Mouse (Mus musculus) frontal cortex, adult 2 months (tissue): ENCODE results near the gene Foxp1. TPM values are rescaled to one million over a fixed set of nuclear protein-coding genes. Genes with fewer than 3 reads are reported as not detected.

Experiments
- DNase-seq, 2 experiments: peaks; one replicate each; pipeline ENCODE4 v3.0.0; 2022; ENCODE audit warnings: low spot score in 1 of 2; ENCODE audit errors: extremely low spot score in 1 of 2
- polyA plus RNA-seq: library from polyadenylated mRNA; depleted of rRNA; stranded (reverse); fragments of >200 nt; gene quantifications from 2 replicates; pipeline ENCODE4 v1.2.3, GENCODE M21; 2012

Foxp1 gene
- polyA plus RNA-seq, 1 experiment, result 49.5 TPM

GRCm38 (mm10) chr6:99107674-99108073, 414.8 kb downstream of the Foxp1 start:
- no peak for DNase-seq

DNA sequence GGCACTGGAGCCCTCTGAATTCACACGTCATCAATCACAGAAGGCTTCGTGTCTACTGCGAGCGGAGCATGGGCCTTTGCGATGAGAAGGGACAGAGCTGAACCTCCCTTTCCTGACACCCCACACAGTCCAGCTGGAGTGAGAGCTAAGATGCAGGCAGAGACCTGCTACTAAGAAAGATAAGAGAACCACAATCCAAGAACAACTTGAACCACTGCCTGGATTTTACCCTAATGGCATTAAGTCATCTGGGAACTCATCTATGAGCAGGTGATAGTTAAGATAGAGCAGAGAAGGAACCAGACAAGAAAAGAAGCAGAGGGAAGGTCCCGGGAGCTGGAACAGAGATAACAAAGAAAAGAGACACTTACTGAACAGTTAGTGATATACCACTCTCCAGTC, 415.4 kb downstream of the Foxp1 start:
- no peak for DNase-seq

DNA sequence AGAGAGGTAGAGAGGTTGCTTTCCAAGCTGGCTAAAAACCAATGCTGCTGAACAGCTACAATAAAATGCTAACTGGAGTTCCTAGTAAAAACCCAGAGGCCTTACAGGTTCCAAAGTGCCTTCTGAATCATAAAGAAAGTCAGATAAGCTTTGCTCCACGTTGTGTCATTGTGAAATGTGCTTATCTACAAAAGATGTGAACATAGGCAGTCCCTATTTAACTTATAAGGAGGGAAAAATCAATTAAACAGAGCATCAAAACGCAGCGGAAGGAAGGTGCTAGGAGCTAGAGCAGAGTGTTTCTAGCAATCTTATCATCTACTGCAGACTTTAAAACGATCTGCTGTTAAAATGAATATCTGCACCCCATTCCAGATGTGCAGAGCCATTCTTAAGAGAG, 416.5 kb downstream of the Foxp1 start:
- no peak for DNase-seq

GRCm38 (mm10) chr6:99104446-99104845, 418.1 kb downstream of the Foxp1 start:
- no peak for DNase-seq

DNA sequence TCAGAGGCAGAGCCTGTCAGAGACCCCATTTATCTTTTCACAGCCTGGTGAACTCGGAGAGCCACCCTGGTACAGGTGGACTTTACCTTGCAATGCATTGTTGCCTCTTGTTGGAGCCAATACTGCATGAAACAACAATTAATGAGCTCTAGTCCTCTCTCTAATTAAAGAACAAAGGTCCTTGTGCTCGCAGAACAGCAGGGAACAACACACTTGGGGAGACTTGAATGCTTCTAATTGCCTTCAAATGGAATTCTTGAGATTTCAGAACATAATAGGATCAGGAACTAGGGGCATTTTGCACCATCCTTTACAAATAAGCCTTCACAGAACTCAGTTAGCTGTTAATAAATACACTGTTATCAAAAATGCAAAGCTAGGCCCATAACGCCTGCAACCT, 418.6 kb downstream of the Foxp1 start:
- no peak for DNase-seq

- DNase-seq, result no peak
Observed at GRCm38 (mm10) chr6:99101489-99101908, 421.0 kb downstream of the Foxp1 start.

DNA sequence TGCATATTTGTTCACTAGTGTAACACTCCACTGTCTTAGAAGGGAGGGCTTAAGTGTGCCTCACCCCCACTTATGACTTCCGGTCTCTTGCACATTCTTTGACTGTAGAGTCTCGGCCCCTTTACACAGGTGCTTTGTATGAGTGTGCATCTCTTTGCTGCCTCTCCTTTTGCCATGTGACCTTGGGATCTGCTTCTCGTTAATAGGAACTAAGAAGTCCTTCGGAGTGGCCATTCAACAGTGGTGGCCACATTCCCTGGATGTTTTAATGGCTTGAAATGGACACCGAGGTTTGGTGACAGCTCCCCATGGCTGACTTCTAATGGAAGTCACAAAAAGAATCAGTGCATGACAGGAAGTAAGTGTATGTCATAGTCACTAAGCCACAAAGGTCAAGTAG, 422.2 kb downstream of the Foxp1 start:
- no peak for DNase-seq

DNA sequence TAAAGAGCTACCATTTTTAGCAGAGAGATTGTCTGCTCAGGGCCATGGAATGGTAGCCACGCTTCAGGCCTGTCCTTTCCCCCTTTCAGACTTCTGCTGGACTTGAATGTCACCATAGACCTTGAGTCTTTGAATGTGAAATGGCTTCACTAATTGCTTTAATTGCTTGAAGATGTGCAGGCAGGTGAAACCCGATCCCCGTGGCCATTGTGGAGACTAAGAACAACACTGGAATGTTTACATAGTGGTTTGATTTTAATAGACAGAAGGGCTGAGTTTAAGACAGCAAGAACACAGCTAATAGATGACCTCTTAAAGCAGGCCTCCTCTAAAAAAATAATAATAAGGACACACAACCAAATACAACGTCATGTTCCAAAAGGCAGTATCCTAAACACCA, 422.7 kb downstream of the Foxp1 start:
- no peak for DNase-seq

DNA sequence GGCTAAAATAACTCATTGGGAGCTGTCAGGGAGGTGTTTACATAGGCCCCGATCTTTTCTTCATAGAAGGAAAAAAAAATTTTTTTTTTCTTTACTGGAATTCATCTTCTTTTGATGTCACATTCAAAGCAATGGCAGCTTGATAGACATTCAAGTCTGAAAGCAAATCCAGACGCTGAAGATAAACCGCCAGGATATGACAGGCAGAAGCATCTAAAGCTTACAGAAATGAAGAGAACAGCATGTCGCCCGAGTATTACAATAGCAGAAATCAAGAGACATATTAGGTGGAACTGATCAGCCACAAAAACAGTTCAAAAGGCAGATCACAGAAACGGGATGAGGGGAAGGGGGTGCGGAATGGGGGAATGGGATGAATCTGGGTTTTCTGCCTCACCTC, 425.3 kb downstream of the Foxp1 start:
- DNase-seq, result no peak

- DNase-seq, result no peak
Observed at GRCm38 (mm10) chr6:99096776-99097166, 425.8 kb downstream of the Foxp1 start.

DNA sequence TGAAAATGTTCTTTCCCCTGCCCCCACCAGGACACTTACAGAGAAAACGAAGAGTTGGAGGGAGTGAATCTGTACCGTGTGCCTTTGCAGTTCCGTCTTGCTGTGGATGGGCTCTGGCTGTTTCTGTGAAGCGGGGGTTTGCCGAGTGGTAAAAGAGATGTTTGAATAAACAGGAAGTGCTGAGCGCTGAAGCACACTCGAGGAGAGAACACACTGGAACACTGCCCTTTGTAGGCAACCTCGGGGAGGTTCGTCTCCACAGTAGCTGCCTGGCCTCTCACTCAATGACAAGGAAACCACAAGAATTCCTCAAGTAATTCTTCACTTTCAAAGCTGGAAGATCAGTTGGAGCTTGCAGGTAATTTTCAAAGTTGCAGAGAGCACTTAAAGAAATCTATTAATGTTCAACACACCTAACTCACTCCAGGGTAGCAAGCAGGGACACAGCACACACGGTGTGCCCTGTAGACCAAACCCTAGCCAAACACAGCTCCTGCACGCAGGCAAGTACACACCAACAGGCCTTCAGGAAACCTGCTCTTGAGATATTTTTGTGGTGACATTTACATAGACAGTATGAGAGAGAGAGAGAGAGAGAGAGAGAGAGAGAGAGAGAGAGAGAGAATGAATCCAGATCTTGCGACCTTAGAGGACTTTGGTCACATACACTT, 426.3 kb downstream of the Foxp1 start:
- DNase-seq, result peak in 1 of 2 experiments; percentile 26

GRCm38 (mm10) chr6:99095185-99096104, 427.1 kb downstream of the Foxp1 start:
- no peak for DNase-seq

- DNase-seq, result no peak
Observed at GRCm38 (mm10) chr6:99094339-99094989, 428.1 kb downstream of the Foxp1 start.

DNA sequence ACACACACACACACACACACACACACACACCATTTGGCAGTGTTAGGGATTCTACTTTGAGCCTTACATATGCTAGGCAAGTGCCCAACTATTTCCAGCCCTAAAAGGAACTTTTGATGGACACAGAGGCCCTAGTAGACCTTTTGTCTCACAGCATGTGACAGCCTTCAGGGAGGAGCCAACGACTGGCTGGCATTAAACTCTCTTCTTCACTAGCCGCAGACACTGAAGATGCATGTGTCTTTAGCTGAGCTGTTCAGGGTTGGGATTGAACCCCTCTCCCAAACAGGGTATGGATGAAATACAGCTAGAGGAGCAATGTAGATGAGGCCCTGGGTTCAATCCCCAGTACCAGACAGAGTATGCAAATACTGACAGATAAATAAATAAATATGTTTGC, 428.7 kb downstream of the Foxp1 start:
- DNase-seq, result no peak

DNA sequence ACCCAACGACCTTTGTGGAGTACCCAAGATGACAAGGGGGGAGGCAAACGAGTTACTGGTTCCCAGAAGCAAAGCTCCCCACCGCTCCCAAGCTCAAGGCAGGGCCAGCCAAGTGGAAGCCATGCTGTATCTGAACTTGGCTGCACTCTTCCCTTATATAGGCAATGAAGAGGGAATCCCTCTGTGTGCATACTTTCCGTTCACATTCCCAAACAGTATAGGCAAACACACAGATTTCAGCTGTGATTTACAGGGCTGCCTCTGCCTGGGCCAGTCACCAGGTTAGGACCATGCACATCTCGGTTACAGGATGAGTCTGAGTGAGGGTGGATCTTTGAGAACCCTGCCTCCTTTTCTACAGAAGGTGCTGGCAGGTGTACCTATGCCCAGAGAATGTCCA, 429.3 kb downstream of the Foxp1 start:
- no peak for DNase-seq

GRCm38 (mm10) chr6:99091799-99092198, 430.7 kb downstream of the Foxp1 start:
- no peak for DNase-seq

GRCm38 (mm10) chr6:99087598-99087997, 434.9 kb downstream of the Foxp1 start:
- DNase-seq, result no peak

DNA sequence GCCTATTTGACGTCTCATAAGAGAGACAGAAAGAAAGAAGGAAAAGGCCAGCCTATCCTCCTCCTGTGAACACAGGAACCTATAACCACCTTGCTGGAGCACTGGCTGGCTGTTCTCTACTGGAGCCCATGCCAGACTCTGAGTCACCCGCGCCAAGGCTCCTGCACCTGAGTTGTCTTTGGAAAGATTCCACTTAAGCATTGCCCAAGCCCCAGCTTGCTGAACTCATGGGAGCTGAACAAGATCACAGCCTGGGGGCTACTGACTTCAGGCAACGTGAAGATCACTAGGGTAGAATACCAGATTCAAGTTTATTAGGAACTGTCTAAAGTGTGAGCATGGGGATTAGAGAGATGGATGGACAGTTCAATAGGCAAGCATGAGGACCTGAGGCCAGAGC, 437.6 kb downstream of the Foxp1 start:
- DNase-seq, result no peak

GRCm38 (mm10) chr6:99081259-99081658, 441.3 kb downstream of the Foxp1 start:
- no peak for DNase-seq

- peak; percentile 71 to 78 for DNase-seq
Observed at GRCm38 (mm10) chr6:99079041-99079835, 443.3 kb downstream of the Foxp1 start.

GRCm38 (mm10) chr6:99078089-99078488, 444.4 kb downstream of the Foxp1 start:
- no peak for DNase-seq
